Mouse (Mus musculus): ENCODE results near the gene Olfr556.
"Not testable (repeated sequence)": the region's sequence is repeated elsewhere in the genome, so short reads cannot be mapped to it uniquely, and the experiment has no call there.

Gene Olfr556

GRCm38 (mm10) chr7:102664599-102664998, at the start of gene Olfr556:
Gene Olfr556, plus strand, starts transcription at chr7:102664899.
- DNase-seq (ENCODE audit: low spot score) = no peak

- no peak for DNase-seq (ENCODE audit: low spot score)
These were observed 46.6 kb upstream of the Olfr556 start, which contains the start of gene Olfr553 for GRCm38 (mm10) chr7:102618118-102618517. Gene Olfr553, minus strand, starts transcription at chr7:102618218.

GRCm38 (mm10) chr7:102619608-102620007, 45.1 kb upstream of the Olfr556 start:
- peak; percentile 2 for DNase-seq (ENCODE audit: low spot score)

- not testable (repeated sequence) for DNase-seq (ENCODE audit: low spot score)
These were observed 44.3 kb upstream of the Olfr556 start for GRCm38 (mm10) chr7:102620368-102620767.

- DNase-seq (ENCODE audit: low spot score) = peak; percentile 7
These were observed 28.0 kb upstream of the Olfr556 start for GRCm38 (mm10) chr7:102636665-102637064.

GRCm38 (mm10) chr7:102638132-102638531, 26.6 kb upstream of the Olfr556 start, which contains the start of gene Olfr554:
Gene Olfr554, plus strand, starts transcription at chr7:102638432.
- DNase-seq (ENCODE audit: low spot score) = no peak

- DNase-seq (ENCODE audit: low spot score) = not testable (repeated sequence)
These were observed 19.8 kb upstream of the Olfr556 start for GRCm38 (mm10) chr7:102644945-102645344.

GRCm38 (mm10) chr7:102658523-102658922, 6.2 kb upstream of the Olfr556 start, which contains the start of gene Olfr555:
Gene Olfr555, plus strand, starts transcription at chr7:102658823.
- no peak for DNase-seq (ENCODE audit: low spot score)

GRCm38 (mm10) chr7:102665378-102665777, 679 bp downstream of the Olfr556 start:
- no peak for DNase-seq (ENCODE audit: low spot score)

- DNase-seq (ENCODE audit: low spot score) = no peak
These were observed 11.5 kb downstream of the Olfr556 start for GRCm38 (mm10) chr7:102676225-102676624.

GRCm38 (mm10) chr7:102681916-102682315, 17.2 kb downstream of the Olfr556 start:
- DNase-seq (ENCODE audit: low spot score) = no peak

GRCm38 (mm10) chr7:102686944-102687501, 22.3 kb downstream of the Olfr556 start, which contains the start of gene Trim68:
Gene Trim68, minus strand, starts transcription at chr7:102687327.
- peak; percentile 89 for DNase-seq (ENCODE audit: low spot score)

GRCm38 (mm10) chr7:102695358-102696125, 30.8 kb downstream of the Olfr556 start, which contains the start of gene Olfr557:
Gene Olfr557, plus strand, starts transcription at chr7:102695910.
- no peak for DNase-seq (ENCODE audit: low spot score)

- DNase-seq (ENCODE audit: low spot score) = no peak
These were observed 33.8 kb downstream of the Olfr556 start for GRCm38 (mm10) chr7:102698461-102698860.

- DNase-seq (ENCODE audit: low spot score) = no peak
These were observed 37.2 kb downstream of the Olfr556 start, which contains the start of gene Olfr558 for GRCm38 (mm10) chr7:102701915-102702314. Gene Olfr558, plus strand, starts transcription at chr7:102702215.

- no peak for DNase-seq (ENCODE audit: low spot score)
These were observed 54.3 kb downstream of the Olfr556 start, which contains the start of gene Olfr33 for GRCm38 (mm10) chr7:102718970-102719369. Gene Olfr33, minus strand, starts transcription at chr7:102719070.

All from yolk sac, embryonic 10.5 days (tissue).